Mouse (Mus musculus) lung, embryonic 14.5 days (tissue): ENCODE results near the gene Lalba. TPM values are rescaled to one million over a fixed set of nuclear protein-coding genes. Genes with fewer than 3 reads are reported as not detected.
"Not testable (repeated sequence)": the region's sequence is repeated elsewhere in the genome, so short reads cannot be mapped to it uniquely, and the experiment has no call there.

Experiments
- ATAC-seq: fragments of 200-750 bp; cut with Nextera tagmentation; 2 replicates; pipeline ENCODE4 v1.8.0; 2017; ENCODE audit warnings: mild to moderate bottlenecking, moderate TSS enrichment, moderate library complexity; ENCODE audit not compliant: insufficient read depth
- DNase-seq: peaks from one replicate; pipeline ENCODE4 v3.0.0-alpha.2; 2015
- H3K27ac ChIP-seq: fragments of 300-500 bp; sonication (generic); 2 replicates; pipeline ENCODE4 v1.5.1; 2014; ENCODE audit warnings: low read depth, mild to moderate bottlenecking, moderate library complexity
- H3K27me3 ChIP-seq: fragments of 300-500 bp; sonication (generic); 2 replicates; pipeline ENCODE4 v1.6.1; 2014; ENCODE audit warnings: low read length, control low read depth; ENCODE audit not compliant: insufficient read depth
- H3K36me3 ChIP-seq: fragments of 300-500 bp; sonication (generic); 2 replicates; pipeline ENCODE4 v1.6.1; 2014; ENCODE audit warnings: control low read depth; ENCODE audit not compliant: insufficient read depth
- H3K4me1 ChIP-seq: fragments of 300-500 bp; sonication (generic); 2 replicates; pipeline ENCODE4 v1.6.1; 2014; ENCODE audit warnings: antibody characterized with exemption, control low read depth; ENCODE audit not compliant: insufficient read depth
- H3K4me2 ChIP-seq: fragments of 300-500 bp; sonication (generic); 2 replicates; pipeline ENCODE4 v1.6.1; 2014; ENCODE audit warnings: mild to moderate bottlenecking
- H3K4me3 ChIP-seq: fragments of 300-500 bp; sonication (generic); 2 replicates; pipeline ENCODE4 v1.5.1; 2014; ENCODE audit warnings: low read depth, low read length
- H3K9ac ChIP-seq: fragments of 300-500 bp; sonication (generic); 2 replicates; pipeline ENCODE4 v1.6.1; 2014
- H3K9me3 ChIP-seq: fragments of 300-500 bp; sonication (generic); 2 replicates; pipeline ENCODE4 v1.6.1; 2016; ENCODE audit warnings: low read depth, low read length, control low read depth
- CTCF ChIP-seq: IDR thresholded peaks from 2 replicates; pipeline ENCODE4 v1.5.1; 2016; ENCODE audit warnings: antibody characterized with exemption, low read depth
- WGBS: fragments of 180-500 bp; shearing (Covaris S2); extraction: QIAGEN DNeasy Blood & Tissue Kit; methylation state at CpG from one replicate; pipeline ENCODE4 v1.1.7; 2014; 5-methylcytosine and 5-hydroxymethylcytosine counted together
- polyA plus RNA-seq: library from polyadenylated mRNA; unstranded; fragments of >200 nt; fragmentation: Nextera tagmentation; extraction: Ambion mirVana; gene quantifications from 2 replicates; pipeline ENCODE4 v1.2.1, GENCODE M21; 2014

Lalba gene
- polyA plus RNA-seq, 1 experiment from 2014 or later = 0.50 TPM

DNA sequence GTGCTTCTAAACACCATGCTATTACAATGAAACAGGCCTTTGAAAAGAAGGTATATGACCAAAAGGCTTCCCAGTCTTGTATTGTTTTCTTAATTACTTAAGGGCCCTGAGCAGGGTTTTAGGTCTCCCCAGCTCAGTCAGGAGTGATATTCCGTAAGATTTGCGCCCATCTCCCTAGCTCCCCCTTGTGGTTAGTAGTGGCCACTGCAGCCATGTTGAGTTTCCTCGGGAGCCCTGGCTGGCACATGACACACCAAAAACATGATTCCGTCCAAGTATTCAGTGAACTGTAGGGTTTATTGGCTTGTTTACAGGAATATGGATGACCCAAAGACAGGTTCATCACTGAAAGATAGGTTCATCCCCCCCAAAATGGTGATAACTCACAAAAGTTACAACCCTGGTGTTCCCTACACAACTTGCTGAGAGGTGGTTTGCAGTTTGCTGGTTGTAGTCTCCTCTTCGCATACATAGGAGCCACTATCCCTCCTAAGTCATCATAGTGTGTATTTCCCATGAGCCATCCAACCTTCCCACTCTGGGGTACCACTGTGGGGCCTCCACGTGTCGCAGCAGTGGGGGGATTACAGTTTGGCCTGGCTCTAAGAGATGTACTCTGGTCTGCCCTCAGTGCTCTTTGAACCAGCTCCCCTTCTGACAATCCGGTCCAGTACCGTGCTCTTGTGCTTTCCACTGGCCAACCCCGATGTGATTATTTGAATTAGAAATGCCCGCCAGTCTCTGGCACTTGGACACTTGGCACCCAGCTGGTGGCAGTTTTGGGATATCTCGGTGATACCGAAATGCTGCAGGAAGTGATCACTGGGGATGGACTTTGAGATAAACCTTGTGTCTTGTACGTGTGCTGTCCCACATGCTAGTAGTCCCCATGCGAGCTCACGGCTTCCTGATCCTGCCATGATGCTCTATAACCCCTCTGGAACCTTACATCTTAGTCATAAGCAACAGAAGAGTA lies 35.1 kb upstream of the Lalba start:
- DNase-seq (peak; percentile 76), ATAC-seq (0 out of 2 replicates have a peak, but pooled peaks have one; percentile 15)
- H3K9me3 ChIP-seq = no peaks in the 10 kb centered on the region
- peaks cover 49% of the 10 kb centered on the region for H3K36me3 ChIP-seq
- TF ChIP-seq CTCF = peak; percentile 95
- WGBS = 69% methylated on average over 16 of the region's 16 CpGs
- no peak overlapping the region for H3K4me2 ChIP-seq
- H3K27me3 ChIP-seq = no peaks in the 10 kb centered on the region
- H3K4me3 ChIP-seq = no peak overlapping the region
- H3K27ac ChIP-seq = no peak overlapping the region
- H3K9ac ChIP-seq = no peak overlapping the region
- no peaks in the 10 kb centered on the region for H3K4me1 ChIP-seq

GRCm38 (mm10) chr15:98514845-98515244 lies 32.3 kb upstream of the Lalba start:
- DNase-seq, H3K4me2 ChIP-seq, H3K4me1 ChIP-seq, ATAC-seq, H3K9ac ChIP-seq, H3K27me3 ChIP-seq, H3K9me3 ChIP-seq, H3K4me3 ChIP-seq, H3K27ac ChIP-seq: not testable (repeated sequence)
- H3K36me3 ChIP-seq = peaks cover 22% of the 10 kb centered on the region
- 66% methylated on average over 2 of the region's 2 CpGs for WGBS

GRCm38 (mm10) chr15:98514146-98514545 lies 31.6 kb upstream of the Lalba start:
- Histone ChIP-seq H3K27ac (no peak overlapping the region), H3K36me3 (peaks cover 16% of the 10 kb centered on the region), H3K9me3 (no peaks in the 10 kb centered on the region), H3K4me2 (no peak overlapping the region), H3K4me3 (no peak overlapping the region), H3K27me3 (no peaks in the 10 kb centered on the region), H3K9ac (no peak overlapping the region), H3K4me1 (peaks cover 3% of the 10 kb centered on the region; the same call in 1 of the 2 replicates)
- DNase-seq = no peak
- WGBS = 72% methylated on average over 8 of the region's 8 CpGs
- ATAC-seq = no peak
- no peak for TF ChIP-seq CTCF

GRCm38 (mm10) chr15:98513676-98514075 lies 31.2 kb upstream of the Lalba start:
- H3K9me3 ChIP-seq, H3K4me1 ChIP-seq, H3K4me3 ChIP-seq, ATAC-seq, H3K4me2 ChIP-seq, H3K27ac ChIP-seq, H3K9ac ChIP-seq, H3K27me3 ChIP-seq, DNase-seq: not testable (repeated sequence)
- 67% methylated on average over 3 of the region's 3 CpGs for WGBS
- H3K36me3 ChIP-seq = peaks cover 16% of the 10 kb centered on the region

DNA sequence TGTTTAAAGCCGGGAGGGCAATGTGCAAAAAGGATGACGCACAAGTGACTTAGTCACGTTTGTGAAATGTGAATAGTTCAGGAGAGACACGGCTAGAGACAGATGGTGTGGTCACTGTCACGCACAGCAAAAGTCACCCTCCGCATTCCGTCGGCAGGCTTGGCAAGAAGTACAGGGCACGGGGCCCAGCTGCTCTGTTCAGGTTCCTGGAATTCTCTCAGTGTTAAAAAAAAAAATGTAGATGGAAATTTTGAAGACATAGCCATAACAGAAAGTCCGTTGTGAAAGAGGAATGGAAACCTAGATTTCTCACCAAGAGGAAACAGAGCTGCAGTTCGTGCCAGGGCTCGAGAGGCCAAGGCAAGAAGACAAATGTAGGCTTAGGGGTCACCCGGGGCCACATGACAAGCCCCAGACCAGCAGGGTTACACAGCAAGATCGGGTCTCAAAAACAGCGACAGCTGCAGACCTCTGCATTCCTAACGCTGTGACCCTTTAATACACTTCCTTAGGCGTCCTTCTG lies 30.3 kb upstream of the Lalba start:
- DNase-seq (peak; percentile 55), ATAC-seq (no peak; the same call in 1 of the 2 replicates)
- H3K4me3 ChIP-seq = no peak overlapping the region
- H3K4me1 ChIP-seq = peaks cover 3% of the 10 kb centered on the region; the same call in 1 of the 2 replicates
- H3K27ac ChIP-seq = 0 out of 2 replicates have a peak overlapping the region, but pooled peaks have one; percentile 30
- no peaks in the 10 kb centered on the region for H3K9me3 ChIP-seq
- peak overlapping the region; percentile 40 for H3K4me2 ChIP-seq
- no peak for TF ChIP-seq CTCF
- WGBS = 22% methylated on average over 17 of the region's 17 CpGs
- no peaks in the 10 kb centered on the region for H3K27me3 ChIP-seq
- H3K36me3 ChIP-seq = peaks cover 8% of the 10 kb centered on the region
- H3K9ac ChIP-seq = no peak overlapping the region

DNA sequence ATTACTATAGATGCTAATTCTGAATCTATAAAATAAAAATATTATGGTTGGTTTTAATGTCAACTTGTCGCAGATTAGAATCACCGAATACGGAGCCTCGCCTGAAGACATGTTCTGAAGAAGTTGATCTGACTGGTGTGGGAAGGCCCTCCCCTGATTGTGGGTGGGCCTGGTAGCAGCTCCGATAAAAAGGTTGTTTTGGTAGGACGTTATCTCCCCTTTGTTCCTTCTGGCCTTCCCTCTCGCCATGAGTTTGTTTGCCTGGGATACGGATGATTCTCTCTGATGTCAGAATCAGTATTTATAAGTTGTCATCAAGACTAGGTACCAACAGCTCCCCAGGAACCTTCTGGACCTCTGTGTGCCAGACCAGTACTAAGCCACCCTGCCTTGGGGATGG lies 29.7 kb upstream of the Lalba start:
- Histone ChIP-seq H3K9me3 (no peaks in the 10 kb centered on the region), H3K9ac (no peak overlapping the region), H3K4me3 (no peak overlapping the region), H3K4me1 (peaks cover 3% of the 10 kb centered on the region; the same call in 1 of the 2 replicates), H3K36me3 (peaks cover 2% of the 10 kb centered on the region), H3K27ac (no peak overlapping the region), H3K27me3 (no peaks in the 10 kb centered on the region), H3K4me2 (no peak overlapping the region)
- TF ChIP-seq CTCF = no peak
- DNase-seq (no peak), ATAC-seq (no peak)
- WGBS = 45% methylated on average over 8 of the region's 8 CpGs

DNA sequence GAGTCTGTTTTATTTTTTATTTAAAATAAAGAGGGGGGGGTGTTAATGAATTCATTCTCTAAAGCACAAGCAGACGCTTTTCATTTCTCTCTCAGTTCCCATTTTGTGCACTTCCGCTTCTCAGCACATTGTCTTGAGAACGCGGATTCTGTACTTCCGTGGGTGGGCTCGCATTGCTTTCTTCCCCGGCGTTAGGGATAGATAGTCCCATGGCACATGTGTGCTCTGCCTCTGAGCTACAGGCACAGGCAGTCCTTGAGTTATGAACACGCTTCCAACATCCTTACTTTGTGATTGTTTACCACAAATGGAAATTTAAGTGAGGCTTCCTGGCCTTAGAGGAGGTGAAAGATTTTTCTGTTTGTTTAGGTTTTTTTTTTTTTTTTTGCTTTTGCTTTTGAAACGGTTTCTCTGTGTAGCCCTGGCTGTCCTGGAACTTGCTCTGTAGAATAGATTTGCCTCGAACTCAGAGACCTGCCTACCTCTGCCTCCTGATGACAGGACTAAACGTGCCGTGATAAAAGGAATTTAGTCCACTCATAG lies 28.9 kb upstream of the Lalba start:
- DNase-seq (peak; percentile 23), ATAC-seq (no peak)
- H3K27me3 ChIP-seq = no peaks in the 10 kb centered on the region
- no peak overlapping the region for H3K27ac ChIP-seq
- H3K4me1 ChIP-seq = peaks cover 3% of the 10 kb centered on the region; the same call in 1 of the 2 replicates
- H3K9ac ChIP-seq = no peak overlapping the region
- no peaks in the 10 kb centered on the region for H3K9me3 ChIP-seq
- TF ChIP-seq CTCF = no peak
- H3K36me3 ChIP-seq = no peaks in the 10 kb centered on the region
- peak overlapping the region; percentile 58; the same call in 1 of the 2 replicates for H3K4me2 ChIP-seq
- no peak overlapping the region for H3K4me3 ChIP-seq
- 60% methylated on average over 13 of the region's 13 CpGs for WGBS
